Mouse (Mus musculus) right cerebral cortex, postnatal 4 days (tissue): ENCODE measurements at regions not wholly inside any gene's neighbourhood (a gene's known extent, or its start where the extent isn't known, plus 50 kb on each side); places are given as distances from the start of the nearest gene placed in this dataset.

Experiments used
- DNase-seq: peaks from one replicate; pipeline ENCODE4 v3.0.0-alpha.2; 2022

DNA sequence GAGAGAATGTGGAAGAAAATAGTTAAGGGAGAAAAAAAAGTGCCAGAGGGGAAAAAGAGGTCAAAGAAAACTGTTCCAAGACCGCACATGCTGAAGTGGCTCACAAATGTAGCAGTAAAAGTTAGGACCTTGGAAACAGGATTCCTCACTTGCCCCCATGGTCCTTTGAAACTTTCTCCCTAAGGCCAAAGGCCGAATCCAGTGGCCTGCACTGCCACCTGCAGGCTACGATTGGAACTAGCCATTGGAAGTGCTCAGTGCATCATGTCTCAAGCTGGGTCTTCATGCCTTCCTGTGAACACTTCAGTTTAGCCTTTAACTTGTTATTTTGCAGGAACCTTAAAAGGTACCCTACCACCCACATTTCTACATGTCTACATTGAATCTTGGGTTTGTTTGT lies 56.3 kb upstream of the Mctp2 start:
- peak; percentile 75 for DNase-seq

DNA sequence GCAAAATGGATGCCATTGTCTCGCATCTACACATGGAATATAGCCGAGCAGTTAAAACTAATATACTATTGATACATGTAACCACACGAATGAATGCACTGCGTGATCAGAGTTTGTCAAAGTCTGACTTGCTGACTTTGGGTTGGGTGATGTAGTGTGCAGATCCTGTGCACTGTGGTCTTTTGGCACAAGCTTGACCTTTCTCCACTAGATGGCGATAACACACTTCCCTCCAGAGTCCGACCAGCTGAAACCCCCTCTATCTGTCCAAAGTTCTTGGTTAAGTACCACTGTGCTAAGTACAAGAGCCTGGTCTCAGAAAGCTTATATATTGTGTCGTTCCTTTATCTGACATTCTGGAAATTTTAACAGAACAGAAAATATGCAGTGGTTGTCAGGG lies 84.9 kb upstream of the Mctp2 start:
- no peak for DNase-seq

DNA sequence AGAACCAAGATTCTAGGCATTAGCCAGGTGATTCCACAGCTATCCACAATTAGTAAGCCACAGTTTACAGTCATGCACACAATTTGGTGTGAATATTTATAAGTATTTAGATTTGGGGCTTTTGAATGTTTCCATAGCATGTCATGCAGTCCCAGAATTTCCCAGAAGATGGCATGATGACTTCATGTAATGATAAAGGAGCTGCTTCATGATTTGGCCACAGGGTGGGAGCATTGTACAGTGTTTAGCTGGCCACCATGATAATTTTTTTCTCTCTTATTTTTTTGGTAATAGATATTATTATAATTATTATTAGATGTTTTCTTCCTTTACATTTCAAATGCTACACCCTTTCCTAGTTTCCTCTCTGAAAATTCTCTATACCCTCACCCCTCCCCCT lies 93.6 kb upstream of the Mctp2 start:
- DNase-seq: peak; percentile 70

DNA sequence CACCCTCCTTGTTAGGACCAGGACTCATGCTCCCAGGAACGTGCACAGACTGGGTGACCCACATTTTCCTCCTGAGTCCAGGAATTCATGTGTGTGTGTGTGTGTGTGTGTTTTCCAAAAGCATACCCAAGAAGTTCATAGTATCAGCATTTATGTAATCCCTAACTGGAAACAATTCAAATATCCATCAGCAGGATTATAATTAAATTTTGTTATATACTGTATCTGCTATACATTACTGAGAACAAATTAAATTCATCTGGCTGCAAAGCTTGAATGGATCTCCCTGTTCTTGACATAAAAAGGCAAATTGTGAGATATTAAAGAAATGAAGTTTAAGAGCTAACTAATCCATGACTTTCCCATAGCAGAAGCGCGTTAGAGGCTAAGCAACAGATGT lies 99.7 kb upstream of the Mctp2 start:
- no peak for DNase-seq

DNA sequence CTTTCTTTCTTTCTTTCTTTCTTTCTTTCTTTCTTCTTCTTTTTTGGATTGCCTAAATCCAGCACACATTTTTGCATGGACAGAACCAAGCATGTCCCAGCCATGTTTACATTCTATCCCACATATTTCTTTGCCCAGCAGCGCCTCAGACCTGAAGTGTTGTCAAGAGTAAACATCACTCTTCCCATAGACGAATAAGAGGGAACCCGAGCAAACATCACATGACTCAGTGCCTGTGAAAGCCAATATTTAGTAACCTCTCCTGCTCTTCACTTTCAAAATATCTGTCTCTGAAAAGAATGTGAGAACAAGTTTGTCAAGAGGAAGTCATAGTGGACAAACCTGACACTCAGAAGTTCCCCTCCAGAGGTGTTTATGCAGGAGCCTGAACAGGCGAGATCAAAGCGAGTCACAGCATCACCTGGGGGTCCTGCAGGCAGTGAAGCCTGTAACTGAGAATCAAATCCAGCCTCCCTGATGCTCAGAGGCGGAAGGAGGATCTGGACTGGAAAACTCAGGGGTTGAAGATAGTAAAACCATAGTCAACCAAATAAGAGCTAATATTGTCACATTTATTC lies 102.1 kb upstream of the Mctp2 start:
- DNase-seq: no peak

DNA sequence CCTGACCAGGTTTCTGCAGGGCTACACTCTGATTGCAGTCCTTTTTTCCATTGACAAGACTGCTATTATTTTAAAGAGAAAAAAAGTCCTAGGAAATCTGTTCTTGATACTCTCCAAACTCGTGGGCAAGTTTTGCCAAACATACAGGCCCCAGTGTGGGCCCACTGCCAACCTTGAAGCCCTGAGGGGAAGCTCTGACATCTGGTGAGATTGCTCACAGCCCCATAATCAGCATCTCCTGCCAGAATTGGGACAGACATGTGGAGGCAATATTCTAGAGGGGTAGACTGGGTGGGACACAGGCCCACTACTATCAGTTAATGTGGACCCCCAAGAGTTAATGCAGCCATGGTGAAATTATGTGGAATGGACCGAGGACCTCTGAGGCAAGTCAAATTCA lies 132.1 kb upstream of the Mctp2 start:
- DNase-seq: peak; percentile 10

DNA sequence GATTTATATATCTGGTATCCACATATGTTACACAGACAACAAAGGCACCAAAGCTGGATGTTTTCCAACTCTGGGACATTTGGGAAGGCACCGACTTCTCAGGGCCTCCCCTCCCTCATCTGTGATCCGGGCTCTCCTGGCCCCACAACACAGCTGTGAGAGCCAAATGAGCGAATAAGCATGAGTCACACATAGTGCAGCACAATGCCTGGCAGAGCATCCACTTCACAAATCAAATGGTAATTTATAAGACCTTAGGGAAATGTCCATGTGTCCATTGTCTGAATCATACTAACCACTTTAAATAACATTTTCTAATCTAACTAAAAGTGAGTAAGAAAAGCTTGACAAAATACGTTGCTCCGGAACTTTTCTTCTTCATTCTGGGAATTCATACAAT lies 135.6 kb upstream of the Mctp2 start:
- no peak for DNase-seq

DNA sequence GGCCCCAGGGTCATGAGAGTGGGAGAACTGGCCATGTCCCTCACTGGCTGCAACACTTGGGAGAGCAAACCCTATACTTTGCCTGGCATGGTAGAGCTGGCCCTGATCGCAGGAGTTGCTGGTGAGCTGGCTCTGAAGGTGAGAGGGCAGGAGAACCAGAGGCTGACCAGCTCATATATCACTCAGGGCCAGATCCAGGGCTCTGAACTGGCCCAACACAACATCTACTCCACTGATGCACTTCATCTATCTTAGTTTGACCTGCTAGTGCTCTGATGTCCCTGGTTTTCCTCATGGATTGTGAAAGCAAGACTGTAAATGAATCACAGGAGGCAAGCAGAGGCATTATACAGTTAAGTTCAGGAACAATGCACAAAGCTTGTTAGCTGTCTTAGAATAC lies 137.6 kb upstream of the Mctp2 start:
- no peak for DNase-seq

DNA sequence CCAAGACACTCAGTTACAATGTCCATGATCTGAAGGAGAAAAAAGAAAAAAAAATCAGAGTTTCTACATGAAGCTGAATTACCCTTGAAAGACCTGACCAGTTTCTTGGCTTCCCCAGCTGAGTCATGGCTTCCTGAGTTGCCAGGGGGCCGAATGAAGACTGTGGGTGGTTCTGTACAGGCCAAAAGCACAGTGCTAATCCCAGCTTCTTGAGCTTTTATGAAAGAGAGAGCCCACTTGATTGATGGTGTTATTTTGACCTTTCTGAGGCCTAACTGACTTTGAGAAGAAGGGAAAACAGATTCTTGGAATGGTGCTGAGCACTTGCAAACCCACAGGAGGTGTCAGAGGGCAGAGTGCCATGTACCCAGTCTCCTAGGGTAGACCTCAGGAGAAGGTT lies 138.4 kb upstream of the Mctp2 start:
- no peak for DNase-seq

DNA sequence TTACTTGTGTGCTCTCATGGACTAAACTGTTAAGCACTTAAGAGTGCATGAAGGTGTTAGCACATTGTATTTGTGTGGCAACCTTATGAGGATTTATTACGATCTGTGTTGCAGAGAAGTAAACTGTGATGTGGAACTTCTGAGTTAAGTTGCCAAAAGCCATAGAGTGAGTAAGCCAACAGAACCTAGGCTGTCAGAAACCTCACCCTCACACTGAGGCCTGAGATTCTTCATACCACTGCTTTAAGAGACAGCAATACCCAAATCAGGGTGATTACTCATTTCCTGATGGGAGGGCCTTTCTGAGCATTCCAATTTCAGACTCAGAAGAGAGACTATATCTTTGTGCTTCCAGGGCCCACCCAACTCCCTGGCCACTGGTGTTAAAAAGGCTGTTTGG lies 140.5 kb upstream of the Mctp2 start:
- DNase-seq: no peak

DNA sequence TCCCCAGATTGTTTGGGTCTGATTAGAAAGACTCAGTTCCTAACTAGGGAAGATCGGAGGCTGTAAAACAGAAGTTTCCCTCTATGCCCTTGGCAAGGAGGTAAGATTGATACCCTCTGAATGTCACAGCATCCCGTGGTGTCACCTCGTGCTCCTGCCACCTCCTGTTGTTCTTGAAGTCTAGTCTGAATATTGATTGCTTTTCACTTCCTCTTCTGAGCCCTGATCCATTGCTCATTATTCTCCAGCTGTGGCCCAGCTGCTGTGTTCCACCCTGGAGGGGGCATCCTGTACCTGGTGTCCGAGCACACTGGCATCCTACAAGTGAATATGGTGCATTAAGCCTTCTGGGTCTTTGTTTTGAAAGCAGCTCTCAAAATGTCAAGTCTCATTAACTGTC lies 156.6 kb upstream of the Mctp2 start:
- no peak for DNase-seq

DNA sequence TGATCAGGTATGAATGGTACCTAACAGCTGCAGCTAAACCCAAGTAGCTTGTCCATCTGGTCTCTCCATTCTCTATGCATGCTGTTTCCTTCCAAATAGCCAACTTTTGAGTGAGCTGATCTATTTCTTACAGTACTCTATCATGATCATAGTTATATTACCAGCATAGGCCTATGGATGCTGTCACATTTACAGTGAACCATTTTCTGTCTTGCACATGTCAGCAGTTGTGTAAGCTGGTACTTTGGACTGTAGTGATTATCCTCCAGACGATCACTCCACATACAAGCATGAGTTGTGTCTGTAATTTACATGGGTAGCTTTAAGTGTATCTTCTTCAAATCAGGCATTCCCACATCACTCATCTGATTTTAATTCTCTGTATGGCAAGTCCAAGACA lies 158.2 kb upstream of the Mctp2 start:
- DNase-seq: no peak

DNA sequence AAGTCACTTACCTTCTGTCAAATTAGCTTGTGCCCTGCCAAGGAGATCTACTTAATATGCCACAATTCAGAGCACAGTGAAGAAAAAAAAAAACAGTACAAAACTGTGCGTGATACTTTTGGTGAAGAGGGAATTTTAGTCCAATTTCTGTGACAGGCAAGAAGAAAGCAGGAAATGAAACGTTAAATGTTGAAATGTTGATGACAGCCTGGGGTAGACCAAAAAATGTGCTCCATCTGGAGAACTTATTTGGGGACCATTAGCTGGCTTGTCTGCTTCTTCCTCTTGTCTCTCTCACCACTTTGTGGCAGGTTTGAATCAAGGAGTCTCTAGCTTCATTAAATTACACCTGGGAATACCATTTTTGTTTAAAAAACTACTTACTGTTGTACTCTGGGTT lies 163.3 kb upstream of the Mctp2 start:
- no peak for DNase-seq

DNA sequence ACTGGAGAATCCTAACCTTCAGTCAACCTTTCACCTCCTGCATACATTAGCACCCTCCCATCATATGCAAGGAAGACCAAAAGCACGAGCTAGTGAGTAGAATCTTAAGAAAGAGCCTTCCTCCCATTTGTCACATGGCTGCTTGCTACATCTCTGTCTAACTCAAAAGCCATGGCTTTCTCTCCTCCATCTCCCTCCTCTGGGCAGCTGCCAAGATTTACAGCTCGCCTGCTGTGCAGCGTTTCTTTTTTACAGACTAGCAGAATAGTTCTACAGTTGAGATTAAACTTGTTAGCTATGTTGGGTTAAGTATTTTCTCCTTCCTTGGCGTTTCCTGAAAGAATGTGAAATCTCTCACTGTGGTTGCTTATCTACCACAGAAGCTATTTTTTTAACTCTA lies 168.3 kb upstream of the Mctp2 start:
- DNase-seq: peak; percentile 40

DNA sequence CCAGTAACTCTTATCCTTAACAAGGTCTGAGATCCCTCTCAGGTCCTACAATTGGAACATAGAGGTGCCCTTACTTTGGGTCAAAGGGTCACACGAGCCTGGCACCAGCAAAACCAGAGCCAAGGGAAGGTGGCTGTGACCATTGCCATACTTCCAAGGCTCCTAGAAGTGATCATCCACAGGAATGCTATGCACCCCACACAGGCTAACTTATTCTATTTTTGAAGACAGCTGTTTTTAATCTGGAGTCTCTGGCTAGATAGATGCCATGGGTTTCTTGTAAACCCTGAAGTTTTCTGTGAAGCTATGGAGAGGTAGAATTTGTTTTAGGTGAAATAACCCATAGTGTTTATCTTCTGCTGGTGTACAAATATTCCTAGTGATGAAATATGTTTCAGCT lies 172.5 kb upstream of the Mctp2 start:
- DNase-seq: no peak

DNA sequence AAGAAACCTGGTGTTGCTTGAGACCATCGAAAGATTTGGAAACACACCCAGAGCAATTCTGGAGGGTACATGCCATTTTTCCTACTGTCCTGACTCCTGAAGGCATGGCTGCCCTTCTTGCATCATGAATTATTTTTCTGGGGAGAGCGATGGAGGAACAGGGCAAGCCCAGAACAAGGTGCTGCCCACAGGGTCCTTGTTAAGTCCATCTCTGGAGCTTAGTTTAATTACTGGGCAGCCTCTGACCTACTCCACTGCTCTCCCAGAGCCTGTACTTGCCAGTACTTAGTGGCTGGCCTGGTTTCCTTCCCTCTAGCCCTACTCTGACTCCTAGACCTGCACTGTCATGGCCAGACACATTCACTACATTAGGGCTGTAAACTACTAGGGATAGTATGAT lies 174.9 kb upstream of the Mctp2 start:
- no peak for DNase-seq

DNA sequence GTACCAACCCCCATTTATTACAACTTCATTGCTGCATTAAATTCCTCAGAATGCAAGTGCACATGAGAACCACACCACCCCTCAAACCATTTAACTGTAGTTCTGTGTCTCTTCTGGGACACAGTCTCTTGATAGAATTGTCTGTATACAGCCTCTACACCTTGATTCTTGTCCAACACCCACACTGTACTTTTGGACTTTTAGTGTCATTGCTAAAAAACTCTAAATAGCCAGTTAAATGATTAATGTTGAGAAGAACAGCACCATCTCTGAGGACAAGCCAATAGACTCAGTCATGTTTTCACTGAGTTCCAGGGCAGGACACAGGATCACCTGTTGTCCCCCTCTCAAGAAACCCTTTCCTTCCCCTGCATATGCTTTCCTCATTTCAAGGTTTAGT lies 183.8 kb upstream of the Mctp2 start:
- no peak for DNase-seq

DNA sequence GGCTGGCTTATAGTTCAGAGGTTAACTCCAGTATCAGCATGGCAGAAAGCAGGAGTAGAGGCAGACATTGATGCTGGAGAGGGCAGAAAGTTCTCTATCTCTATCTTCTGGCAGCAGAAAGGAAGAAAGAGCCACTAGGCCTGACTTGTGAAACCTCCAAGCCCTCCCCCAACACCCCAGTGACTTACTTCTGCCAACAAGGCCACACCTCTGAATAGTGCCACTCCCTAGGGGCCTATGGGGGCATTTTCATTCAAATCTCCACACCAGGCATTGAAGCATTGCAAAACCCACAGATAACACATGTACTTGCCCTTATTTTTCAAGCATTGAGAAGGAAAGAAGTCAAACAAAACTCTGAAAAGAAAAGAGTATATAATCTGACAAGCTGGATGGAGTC lies 186.9 kb upstream of the Mctp2 start:
- DNase-seq: no peak

DNA sequence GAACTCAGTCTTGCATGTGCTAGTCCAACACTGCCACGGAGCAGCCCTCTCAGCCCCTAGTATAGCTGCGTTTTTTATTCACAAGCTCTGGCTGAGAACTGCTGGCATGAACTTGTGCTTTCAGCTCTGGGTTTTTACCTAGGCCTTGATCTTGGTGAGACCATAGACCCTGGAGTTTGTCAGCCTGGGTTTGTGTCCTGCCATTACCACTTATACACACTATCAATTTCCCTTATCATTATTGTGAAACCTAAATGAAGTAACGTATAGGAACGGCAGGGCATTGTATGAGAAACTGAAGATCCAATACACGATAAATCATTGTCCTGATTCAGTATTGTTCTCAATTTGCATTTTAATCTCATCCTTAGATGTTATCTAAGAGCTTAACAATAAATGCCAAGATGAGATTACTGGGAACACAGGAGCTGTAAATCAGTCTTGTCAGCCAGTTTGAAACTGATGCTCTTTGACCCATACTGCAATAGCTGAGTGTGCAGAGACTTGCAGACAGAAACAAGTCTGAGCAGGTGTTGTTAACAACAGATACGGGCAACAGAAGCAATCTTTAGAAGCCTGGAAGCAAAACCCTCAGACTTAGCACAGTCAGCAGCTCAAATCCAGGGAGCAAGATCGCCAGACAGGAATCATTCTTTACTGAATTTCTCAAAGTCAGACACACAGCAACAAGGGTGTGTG lies 190.7 kb upstream of the Mctp2 start:
- DNase-seq: no peak

DNA sequence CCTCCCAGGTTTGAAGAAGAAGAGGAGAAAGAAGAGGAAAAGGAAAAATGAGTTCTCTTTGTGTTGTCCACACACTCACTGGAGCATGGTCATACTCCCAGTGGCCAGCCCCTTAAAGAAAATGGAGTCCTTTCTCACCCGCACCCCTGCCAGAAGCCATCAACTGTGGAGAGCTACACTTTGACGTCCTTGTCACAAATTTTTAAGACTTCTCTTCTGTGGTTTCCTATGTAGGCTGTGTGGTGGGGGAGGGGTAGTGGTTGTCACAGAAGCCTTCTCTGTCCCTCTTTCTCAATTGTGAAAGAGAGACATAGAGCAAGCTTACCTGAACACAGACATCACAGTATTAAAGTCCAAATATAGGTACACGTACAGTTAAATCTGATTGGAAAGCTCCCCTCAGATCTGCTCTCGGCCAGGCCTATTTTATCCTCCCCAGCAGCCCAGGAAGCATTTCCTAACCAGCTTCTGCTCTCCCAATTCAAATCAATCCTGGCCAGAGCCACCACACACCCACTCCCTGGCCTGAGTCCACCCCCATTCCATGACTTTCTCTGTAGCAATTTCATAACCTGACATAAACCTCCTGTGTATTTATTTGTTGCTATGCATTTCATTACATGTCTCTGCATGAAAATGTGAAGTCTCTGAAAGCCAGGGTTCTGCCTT lies 192.3 kb upstream of the Mctp2 start:
- no peak for DNase-seq

DNA sequence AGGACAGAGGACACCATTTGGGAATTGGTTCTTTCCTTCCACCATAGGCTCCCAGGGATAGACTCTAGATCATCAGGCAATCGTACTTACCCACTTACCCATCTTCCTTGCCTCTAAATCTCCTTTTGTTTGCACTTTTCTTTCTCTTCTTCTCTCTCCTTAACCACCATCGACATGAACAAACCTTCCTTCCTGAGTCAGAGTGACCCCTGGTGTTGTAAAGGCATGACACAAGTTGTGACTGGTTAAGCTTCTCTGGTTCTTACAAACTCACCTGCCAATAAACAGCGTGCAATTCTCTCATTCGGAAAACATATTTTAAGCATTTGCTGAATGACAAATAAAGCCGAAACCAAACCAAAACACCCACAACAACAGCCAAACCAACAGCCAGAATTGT lies 193.4 kb upstream of the Mctp2 start:
- no peak for DNase-seq

DNA sequence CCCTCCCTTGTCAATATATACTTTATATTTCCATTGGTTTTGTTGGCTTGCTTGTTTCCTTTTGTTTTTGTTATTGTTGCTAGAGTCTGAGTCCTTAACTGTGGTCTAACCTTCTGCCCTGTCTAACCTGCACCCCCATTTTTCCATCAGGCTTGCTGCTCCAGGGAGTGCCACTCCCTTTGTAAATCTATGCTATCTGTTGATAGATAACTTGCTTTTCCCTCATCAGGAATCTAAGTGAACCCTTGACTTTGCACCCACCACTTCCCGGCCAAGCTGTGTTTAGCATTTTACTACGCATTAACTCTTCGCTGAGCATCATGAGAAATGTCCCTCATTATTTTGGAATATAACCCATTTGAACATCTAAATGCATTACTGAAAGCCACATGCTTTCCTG lies 193.8 kb upstream of the Mctp2 start:
- no peak for DNase-seq

DNA sequence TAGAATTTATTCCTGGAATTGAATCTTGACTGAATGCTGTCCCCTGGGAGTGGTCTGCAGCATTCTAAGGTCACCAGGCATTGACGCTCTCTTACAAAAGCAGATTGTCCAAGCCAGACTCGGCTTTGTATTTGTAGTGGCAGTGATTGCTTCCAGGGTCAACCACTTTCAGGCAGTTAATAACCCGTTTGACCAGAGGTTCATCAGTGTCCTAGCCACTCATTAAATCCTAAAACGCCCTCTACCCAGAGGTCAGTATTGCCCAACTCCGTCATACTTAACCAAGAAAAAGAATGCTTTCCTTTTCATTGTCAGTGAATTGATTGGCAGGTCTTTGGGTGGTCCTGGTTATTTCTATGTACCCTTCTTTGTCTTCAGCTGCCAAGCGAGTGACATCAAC lies 194.6 kb upstream of the Mctp2 start:
- no peak for DNase-seq

DNA sequence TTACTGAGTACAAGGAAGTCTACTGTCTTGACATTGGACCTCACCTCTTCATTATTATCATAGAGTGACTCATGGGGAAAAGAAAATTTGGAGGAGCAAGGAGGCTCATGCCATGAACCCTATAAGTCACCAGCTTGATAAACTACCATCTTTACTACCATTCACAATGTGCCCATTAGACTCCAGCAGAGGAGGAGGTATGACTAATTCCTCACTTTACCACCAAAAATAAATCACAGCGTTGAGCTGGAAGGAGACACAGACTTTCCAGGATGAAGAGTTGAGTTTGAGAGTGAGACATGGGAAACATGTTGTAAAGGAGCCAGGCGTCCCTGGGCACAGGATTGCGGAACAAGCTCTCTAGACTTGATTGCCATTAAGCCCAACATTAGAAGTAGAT lies 195.0 kb upstream of the Mctp2 start:
- no peak for DNase-seq

DNA sequence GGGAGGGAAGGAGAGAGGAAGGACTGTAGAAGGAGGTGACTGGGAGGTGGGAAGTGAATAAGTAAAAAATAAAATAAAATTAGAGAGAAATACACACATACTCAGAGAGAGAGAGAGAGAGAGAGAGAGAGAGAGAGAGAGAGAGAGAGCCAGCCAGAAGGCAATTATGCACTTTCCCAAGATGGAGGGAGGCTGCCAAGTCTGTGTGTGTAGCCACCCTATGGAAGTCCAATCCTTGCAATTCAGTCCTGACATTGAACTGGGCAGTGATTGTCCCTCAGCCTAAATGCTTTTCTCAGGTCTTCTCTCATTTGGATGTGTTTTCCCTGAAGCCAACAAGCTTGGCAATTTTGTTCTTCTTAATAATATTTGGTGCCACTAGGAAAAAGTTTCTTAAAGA lies 197.3 kb upstream of the Mctp2 start:
- no peak for DNase-seq
